Mouse (Mus musculus) hematopoietic stem cell, adult 5-6 weeks (primary cell): Measurements from ENCODE around the gene Wfs1. TPM values are rescaled to one million over a fixed set of nuclear protein-coding genes. Genes with fewer than 3 reads are reported as not detected.
A peak's percentile ranks its signal among the peaks of the same experiment; 100 is the strongest.

Source experiments
- ATAC-seq, 2 experiments: fragments of 125-278 bp in 1 of 2; replicated peaks in 1 of 2; 2 replicates each; pipeline ENCODE4 v1.8.0; 2016 to 2017; ENCODE audit warnings: inconsistent platforms in 2 of 2, mild to moderate bottlenecking in 2 of 2, moderate number of reproducible peaks in 2 of 2, low read depth in 1 of 2, moderate TSS enrichment in 1 of 2; ENCODE audit not compliant: low FRiP score in 2 of 2, poor library complexity in 2 of 2, severe bottlenecking in 2 of 2, insufficient read depth in 1 of 2, low TSS enrichment in 1 of 2
- total RNA-seq: library from RNA; stranded (forward); fragments of 172-1452, 232-1000 nt; gene quantifications from 2 replicates; pipeline ENCODE4 v1.2.3, GENCODE M21; 2017

Gene Wfs1
- total RNA-seq, 1 experiment from 2014 or later = 1.9 TPM

DNA sequence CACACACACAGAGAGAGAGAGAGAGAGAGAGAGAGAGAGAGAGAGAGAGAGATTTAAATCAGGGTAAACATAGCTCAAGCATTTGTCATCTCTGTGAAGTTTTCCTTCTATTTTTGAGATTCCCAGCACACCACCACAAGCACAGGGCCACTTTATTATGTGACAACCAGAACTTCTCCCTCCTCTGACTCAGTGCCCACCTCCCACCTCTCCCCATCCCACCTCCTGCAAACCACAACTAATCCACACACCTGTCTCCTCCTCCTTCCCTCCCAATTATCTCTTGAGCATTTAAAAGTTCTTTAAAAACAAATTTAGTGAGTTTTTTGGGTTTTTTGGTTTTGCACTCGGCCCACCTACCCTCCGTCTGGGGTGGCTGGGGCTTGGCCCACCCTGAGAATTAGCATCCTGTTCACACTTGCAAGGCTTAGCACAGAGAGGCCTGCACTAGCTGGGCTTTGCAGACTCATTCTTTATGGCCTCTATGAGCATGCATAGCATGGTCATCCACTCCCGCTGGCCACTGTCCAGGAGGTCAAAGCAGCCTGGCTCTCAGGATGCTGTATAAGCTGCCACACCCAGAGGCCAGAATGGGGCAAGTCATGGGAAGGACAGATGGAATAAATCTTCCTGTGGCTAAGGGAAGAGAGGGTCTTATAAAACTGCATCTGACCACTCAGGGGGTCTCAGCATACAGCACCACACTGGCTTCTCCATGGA lies 1.8 kb upstream of the Wfs1 start:
- no peak for ATAC-seq

DNA sequence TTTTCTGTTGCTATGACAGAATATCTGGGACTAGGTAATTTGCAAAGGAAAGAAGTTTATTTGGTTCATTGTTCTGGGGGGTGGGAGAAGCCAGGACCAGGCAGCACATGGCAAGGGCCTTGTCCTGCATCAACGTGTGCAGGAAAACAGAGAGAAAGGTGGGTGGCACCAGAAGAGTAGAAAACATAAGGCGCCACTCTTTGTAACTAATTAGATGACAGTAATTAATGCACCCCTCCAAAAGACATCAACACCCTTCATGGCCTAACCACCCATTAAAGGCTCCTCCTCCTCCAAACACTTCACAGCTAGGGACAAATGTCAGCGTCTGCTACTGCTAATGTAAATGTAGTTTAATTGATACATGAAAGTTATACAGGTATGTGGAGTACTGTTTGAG lies 1.2 kb upstream of the Wfs1 start:
- no peak for ATAC-seq

DNA sequence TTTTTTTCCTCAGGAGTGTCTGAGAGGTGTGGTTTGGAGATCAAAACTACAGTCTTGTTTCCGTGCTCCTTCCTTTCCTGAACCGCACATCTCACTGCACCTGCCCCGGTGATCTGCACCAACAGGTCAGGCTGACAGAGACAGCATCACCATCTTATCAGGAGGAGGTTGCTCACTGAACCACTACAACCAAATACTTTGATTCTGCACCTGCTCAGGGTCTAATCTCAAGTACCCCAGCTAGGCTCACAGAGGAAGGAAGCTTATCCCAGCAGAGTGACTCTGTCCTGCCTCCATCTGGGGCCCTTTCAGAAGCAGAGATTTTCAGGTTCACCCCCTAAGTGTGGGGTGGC lies 596 bp upstream of the Wfs1 start:
- ATAC-seq = 0 out of 4 replicates have a peak, but pooled peaks of 1 of the 2 experiments have one; percentile 3

DNA sequence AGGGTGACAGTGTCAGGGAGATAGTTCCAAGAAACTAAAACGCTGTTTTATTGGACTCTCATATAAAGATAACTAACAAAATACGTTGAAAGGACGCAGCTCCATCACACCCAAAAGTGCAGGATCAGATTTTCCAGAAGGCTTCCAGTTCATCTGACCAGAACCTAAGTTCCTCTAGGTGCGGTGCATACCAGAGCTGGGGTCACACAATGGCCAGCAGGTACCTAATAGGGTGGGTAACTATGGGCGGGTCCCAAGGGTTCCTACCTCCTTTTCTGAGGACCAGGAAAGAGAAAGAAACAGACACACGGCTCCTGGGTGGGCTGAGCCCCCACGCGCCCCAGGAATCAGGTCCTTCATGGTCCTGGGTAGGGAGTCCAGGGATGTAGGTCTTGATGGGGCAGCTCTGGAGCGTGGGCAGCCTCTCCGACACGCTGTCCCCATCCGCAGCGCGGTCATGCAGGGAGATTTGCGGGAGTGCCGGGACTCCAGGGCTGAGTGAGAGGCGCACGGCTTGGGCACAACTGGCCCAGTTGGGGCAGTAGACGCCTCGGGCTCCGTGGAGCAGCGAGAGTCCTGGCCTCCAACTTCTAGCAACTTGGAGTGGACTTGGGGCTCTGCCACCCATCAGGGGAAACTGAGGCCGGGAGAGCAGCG lies 753 bp downstream of the Wfs1 start:
- ATAC-seq = no peak

DNA sequence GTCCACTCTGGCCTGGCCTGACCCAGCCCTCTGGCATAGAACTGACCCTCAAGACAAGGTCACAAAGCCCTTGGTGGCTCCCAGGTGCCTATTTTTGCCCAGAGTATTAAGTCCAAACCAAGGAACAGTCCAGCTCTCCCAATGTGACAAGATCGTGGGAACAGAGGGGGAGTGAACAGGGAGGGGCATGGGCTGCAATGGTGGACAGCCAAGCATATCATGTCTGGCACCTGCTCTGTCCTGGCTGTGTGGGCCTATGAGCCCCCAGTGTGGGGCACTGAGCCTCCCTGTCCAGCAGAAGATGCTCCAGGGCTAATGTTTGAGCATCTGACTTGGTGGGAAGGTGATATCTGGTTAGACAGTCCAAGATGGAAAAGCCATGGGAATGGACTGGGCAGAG lies 2.4 kb downstream of the Wfs1 start:
- ATAC-seq = no peak

DNA sequence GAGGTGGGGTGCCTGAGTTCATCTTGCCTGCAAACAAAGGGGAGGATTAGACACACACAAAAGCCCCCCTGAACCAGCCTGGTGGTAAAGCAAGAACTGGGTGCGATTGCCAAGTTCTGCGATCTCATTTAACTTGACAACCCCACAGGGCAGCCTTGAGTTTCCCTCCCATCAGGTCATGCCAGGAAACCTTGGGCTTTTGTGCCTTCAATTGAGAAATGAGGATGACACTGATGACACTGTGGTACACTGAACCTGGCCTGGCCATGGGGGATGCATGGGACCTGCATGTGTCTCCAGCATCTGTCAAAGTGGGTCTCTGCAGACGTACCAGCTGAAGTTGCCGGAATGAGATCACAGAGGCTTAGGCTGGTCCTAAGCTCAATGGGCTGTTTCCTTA lies 6.7 kb downstream of the Wfs1 start:
- ATAC-seq = no peak

GRCm38 (mm10) chr5:36979631-36980030 lies 9.4 kb downstream of the Wfs1 start:
- peak; percentile 91 to 96 for ATAC-seq

DNA sequence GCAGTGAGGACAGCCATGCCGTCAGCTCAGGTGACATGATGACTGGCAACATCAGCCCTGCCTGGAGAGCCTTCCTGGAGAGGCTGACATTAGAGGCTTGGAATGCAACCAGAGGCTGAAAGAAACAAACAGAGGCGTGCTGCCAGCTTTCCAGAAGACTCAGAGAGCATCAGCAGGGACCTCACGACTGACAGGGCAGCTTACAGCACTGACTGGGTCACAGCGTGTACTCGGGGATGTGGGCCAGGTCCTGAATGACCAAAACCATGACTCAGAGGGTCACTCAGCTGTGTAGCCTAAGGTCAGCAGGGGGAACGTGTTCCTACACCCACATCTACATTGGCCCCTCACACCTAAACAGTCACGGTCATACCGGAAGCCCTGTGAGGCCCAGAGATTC lies 10.0 kb downstream of the Wfs1 start:
- no peak for ATAC-seq

GRCm38 (mm10) chr5:36977809-36978208 lies 11.2 kb downstream of the Wfs1 start:
- no peak for ATAC-seq

- no peak for ATAC-seq
Measured at GRCm38 (mm10) chr5:36975336-36975735, 13.7 kb downstream of the Wfs1 start.

- no peak for ATAC-seq
Measured at GRCm38 (mm10) chr5:36971587-36971986, 17.4 kb downstream of the Wfs1 start.

DNA sequence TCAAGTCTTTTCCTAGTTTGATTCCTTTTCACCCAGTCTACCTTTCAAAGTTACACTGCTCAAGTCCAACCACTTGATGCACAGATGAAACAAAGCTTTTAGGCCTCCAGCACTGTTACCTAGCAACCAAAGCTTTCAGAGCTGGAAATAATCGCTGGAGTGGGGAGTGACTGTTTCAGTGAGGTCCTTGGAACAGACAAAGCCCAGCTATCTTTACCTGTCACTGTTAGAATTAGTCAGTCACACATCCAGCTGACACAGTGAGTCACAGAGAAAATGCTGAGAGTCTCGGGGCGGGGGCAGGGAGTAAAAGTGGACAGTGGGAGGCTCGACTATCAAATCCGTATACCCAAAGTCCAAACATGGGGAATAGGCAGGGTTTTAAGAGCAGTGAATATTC lies 28.5 kb downstream of the Wfs1 start:
- ATAC-seq = no peak

DNA sequence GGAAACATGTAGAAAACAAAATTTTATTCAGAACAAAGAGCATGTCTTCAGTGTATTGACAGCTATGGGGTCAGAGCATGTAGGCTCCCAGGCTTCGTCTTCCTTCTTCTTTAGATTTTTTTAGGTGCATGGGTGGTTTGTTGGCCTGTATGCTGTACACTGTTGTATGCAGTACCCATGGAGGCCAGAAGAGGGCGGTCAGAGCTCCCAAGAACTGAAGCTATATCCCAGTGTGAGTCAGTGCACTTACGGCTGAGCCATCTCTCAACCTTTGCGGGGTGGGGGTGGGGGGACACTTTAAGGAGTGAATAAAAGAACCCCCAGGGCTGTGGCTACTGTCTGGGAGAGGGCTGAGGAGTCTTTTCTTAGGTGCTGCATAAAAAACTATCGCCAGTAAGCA lies 30.2 kb downstream of the Wfs1 start:
- peak; percentile 61 to 68; a peak in 3 of 4 replicates for ATAC-seq

- ATAC-seq = no peak
Measured at GRCm38 (mm10) chr5:36955366-36955765, 33.6 kb downstream of the Wfs1 start.

DNA sequence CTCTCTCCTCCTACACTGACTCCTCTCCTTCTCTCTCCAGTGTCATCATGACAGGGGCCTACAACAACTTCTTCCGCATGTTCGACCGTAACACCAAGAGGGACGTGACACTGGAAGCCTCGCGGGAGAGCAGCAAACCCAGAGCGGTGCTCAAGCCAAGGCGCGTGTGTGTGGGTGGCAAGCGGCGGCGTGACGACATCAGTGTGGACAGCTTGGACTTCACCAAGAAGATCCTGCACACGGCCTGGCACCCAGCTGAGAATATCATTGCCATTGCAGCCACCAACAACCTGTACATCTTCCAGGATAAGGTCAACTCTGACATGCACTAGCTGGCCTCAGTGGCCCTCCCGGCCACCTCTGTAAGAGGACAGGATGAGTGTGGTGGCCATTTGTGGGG lies 36.7 kb downstream of the Wfs1 start:
- no peak for ATAC-seq

DNA sequence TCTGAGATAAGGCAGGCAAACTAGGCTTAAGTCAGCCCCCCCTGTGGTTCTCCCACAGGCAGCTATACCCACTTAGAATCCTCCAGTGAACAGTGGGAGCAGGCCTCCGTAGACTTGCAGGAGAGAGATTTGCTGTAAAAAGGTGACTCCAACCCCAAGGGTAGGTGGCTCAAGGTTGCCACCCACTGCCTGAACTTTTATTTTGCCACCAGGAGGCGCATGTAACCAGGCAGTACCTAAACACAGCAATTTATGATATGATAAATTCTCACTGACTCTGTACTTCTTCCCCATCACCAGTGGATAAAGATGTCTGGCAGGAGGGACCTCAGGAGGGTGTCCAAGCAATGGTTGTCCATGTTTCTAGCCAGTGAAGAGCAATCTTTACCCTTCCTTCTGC lies 38.1 kb downstream of the Wfs1 start:
- ATAC-seq = no peak

GRCm38 (mm10) chr5:36948831-36949230 lies 40.2 kb downstream of the Wfs1 start:
- ATAC-seq = peak; percentile 63 to 77

DNA sequence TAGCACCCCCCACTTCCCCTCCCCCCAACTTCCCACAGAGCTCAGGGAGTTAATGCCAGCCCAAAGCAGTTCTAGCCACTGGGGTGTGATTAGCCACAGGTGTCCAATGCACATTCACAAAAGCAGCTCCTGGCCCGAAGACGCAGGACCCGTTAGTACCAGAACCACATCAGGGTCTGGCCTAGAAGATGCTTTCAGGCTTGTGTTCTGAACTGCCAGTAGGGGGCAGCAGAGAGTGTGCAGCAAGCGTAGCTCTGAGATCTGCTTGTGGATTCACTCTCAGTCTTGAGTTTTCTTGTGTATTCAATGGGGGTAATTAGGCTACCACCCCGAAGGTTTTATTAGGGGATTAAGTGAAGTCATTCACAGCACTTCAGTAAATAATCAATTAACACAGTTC lies 42.6 kb downstream of the Wfs1 start:
- no peak for ATAC-seq

GRCm38 (mm10) chr5:36945713-36946112 lies 43.3 kb downstream of the Wfs1 start:
- no peak for ATAC-seq
